Mouse (Mus musculus) MEL (cell line): Measurements from ENCODE around the gene Lrrc3c. TPM values are rescaled to one million over a fixed set of nuclear protein-coding genes. Genes with fewer than 3 reads are reported as not detected.

Source experiments
- DNase-seq: peaks from one replicate; pipeline ENCODE4 v3.0.0; 2011; ENCODE audit warnings: low read depth, low spot score
- H3K27ac ChIP-seq: 2 replicates; pipeline ENCODE4 v1.5.1; 2012; ENCODE audit warnings: low read depth, mild to moderate bottlenecking, control low read depth, low read length, moderate library complexity; ENCODE audit not compliant: control insufficient read depth
- H3K27me3 ChIP-seq, 2 experiments: fragments of 150-350 bp in 1 of 2; sonication (generic) in 1 of 2; 2 replicates each; pipeline ENCODE4 v1.6.1; 2012; ENCODE audit warnings: low read length in 2 of 2, mild to moderate bottlenecking in 2 of 2, improper control_type of control experiment in 1 of 2, moderate library complexity in 1 of 2; ENCODE audit not compliant: insufficient read depth in 2 of 2, control insufficient read depth in 1 of 2
- H3K36me3 ChIP-seq, 2 experiments: 2 replicates each; pipeline ENCODE4 v1.6.1; 2012 to 2014; ENCODE audit warnings: low read length in 2 of 2, improper control_type of control experiment in 1 of 2, inconsistent platforms in 1 of 2, mild to moderate bottlenecking in 1 of 2; ENCODE audit not compliant: insufficient read depth in 2 of 2, control insufficient read depth in 1 of 2
- H3K4me1 ChIP-seq, 2 experiments: fragments of 150-350 bp in 1 of 2; sonication (generic) in 1 of 2; 2 replicates each; pipeline ENCODE4 v1.6.1; 2012; ENCODE audit warnings: low read length in 2 of 2, improper control_type of control experiment in 1 of 2, mild to moderate bottlenecking in 1 of 2; ENCODE audit not compliant: insufficient read depth in 2 of 2, control insufficient read depth in 1 of 2
- H3K4me3 ChIP-seq, 2 experiments: fragments of 150-350 bp in 1 of 2; sonication (generic) in 1 of 2; 2 replicates each; pipeline ENCODE4 v1.5.1; 2012; ENCODE audit warnings: low read depth in 2 of 2, low read length in 2 of 2, mild to moderate bottlenecking in 2 of 2, moderate library complexity in 2 of 2, control low read depth in 1 of 2, improper control_type of control experiment in 1 of 2; ENCODE audit not compliant: control insufficient read depth in 1 of 2, insufficient read depth in 1 of 2
- H3K79me2 ChIP-seq: 2 replicates; pipeline ENCODE4 v1.6.1; 2012; ENCODE audit warnings: mild to moderate bottlenecking, low read length, moderate library complexity; ENCODE audit not compliant: control insufficient read depth, poor library complexity, insufficient read depth
- H3K9ac ChIP-seq: 2 replicates; pipeline ENCODE4 v1.6.1; 2012; ENCODE audit warnings: low read depth, mild to moderate bottlenecking, control low read depth, low read length, moderate library complexity; ENCODE audit not compliant: control insufficient read depth, poor library complexity, severe bottlenecking
- H3K9me3 ChIP-seq: fragments of 150-350 bp; sonication (generic); replicated peaks from 2 replicates; pipeline ENCODE4 v1.6.1; 2012; ENCODE audit warnings: mild to moderate bottlenecking, low read length, improper control_type of control experiment, moderate library complexity; ENCODE audit not compliant: insufficient read depth
- BHLHE40 ChIP-seq: IDR thresholded peaks from 2 replicates; pipeline ENCODE4 v1.6.1; 2012; ENCODE audit warnings: low read depth, mild to moderate bottlenecking, inconsistent platforms, low read length, improper control_type of control experiment, borderline replicate concordance
- CHD2 ChIP-seq: IDR thresholded peaks from 2 replicates; pipeline ENCODE4 v1.6.1; 2011; ENCODE audit warnings: low read length, improper control_type of control experiment
- CTCF ChIP-seq, 3 experiments: IDR thresholded peaks in 2 of 3; conservative IDR thresholded peaks in 1 of 3; 2 replicates each; pipeline ENCODE4 v1.5.1; 2011 to 2012; ENCODE audit warnings: low read length in 3 of 3, low read depth in 2 of 3, mild to moderate bottlenecking in 2 of 3, improper control_type of control experiment in 1 of 3, inconsistent platforms in 1 of 3, mixed read lengths in 1 of 3, moderate library complexity in 1 of 3; ENCODE audit not compliant: control insufficient read depth in 1 of 3, insufficient read depth in 1 of 3, poor library complexity in 1 of 3, severe bottlenecking in 1 of 3
- ELF1 ChIP-seq: IDR thresholded peaks from 2 replicates; pipeline ENCODE4 v1.6.1; 2014; ENCODE audit warnings: low read depth, mild to moderate bottlenecking, inconsistent platforms, low read length, improper control_type of control experiment, moderate library complexity
- ETS1 ChIP-seq: IDR thresholded peaks from 2 replicates; pipeline ENCODE4 v1.6.1; 2012; ENCODE audit warnings: low read depth, mild to moderate bottlenecking, inconsistent platforms, low read length, improper control_type of control experiment, moderate library complexity
- GABPA ChIP-seq: IDR thresholded peaks from 2 replicates; pipeline ENCODE4 v1.6.1; 2012; ENCODE audit warnings: low read depth, mild to moderate bottlenecking, inconsistent platforms, low read length, improper control_type of control experiment, moderate library complexity
- GATA1 ChIP-seq: IDR thresholded peaks from 2 replicates; pipeline ENCODE4 v1.6.1; 2011; ENCODE audit warnings: low read depth, low read length, improper control_type of control experiment
- HCFC1 ChIP-seq: IDR thresholded peaks from 2 replicates; pipeline ENCODE4 v1.6.1; 2012; ENCODE audit warnings: low read depth, mild to moderate bottlenecking, inconsistent platforms, low read length, improper control_type of control experiment, moderate library complexity
- JUND ChIP-seq: IDR thresholded peaks from 2 replicates; pipeline ENCODE4 v1.6.1; 2011; ENCODE audit warnings: low read depth, mild to moderate bottlenecking, improper control_type of control experiment, low read length
- MYB ChIP-seq: IDR thresholded peaks from 2 replicates; pipeline ENCODE4 v1.6.1; 2011; ENCODE audit warnings: mild to moderate bottlenecking, low read depth, low read length, improper control_type of control experiment
- MYC ChIP-seq: IDR thresholded peaks from 2 replicates; pipeline ENCODE4 v1.6.1; 2011; ENCODE audit warnings: low read depth, mild to moderate bottlenecking, low read length, improper control_type of control experiment, moderate library complexity
- NRF1 ChIP-seq: IDR thresholded peaks from 2 replicates; pipeline ENCODE4 v1.6.1; 2014; ENCODE audit warnings: low read depth, mild to moderate bottlenecking, inconsistent platforms, low read length, improper control_type of control experiment, moderate library complexity; ENCODE audit not compliant: poor library complexity, insufficient read depth, severe bottlenecking
- POLR2A ChIP-seq, 2 experiments: IDR thresholded peaks; 2 replicates each; pipeline ENCODE4 v1.6.1; 2011 to 2012; ENCODE audit warnings: low read length in 2 of 2, mild to moderate bottlenecking in 2 of 2, control low read depth in 1 of 2, improper control_type of control experiment in 1 of 2, low read depth in 1 of 2, moderate library complexity in 1 of 2; ENCODE audit not compliant: control insufficient read depth in 1 of 2, insufficient read depth in 1 of 2, poor library complexity in 1 of 2
- POLR2AphosphoS2 ChIP-seq: IDR thresholded peaks from 2 replicates; pipeline ENCODE4 v1.6.1; 2011; ENCODE audit warnings: low read length, improper control_type of control experiment
- POLR2AphosphoS5 ChIP-seq: IDR thresholded peaks from 2 replicates; pipeline ENCODE4 v1.6.1; 2012; ENCODE audit warnings: low read depth, borderline replicate concordance, mild to moderate bottlenecking, inconsistent platforms, low read length, moderate library complexity, mixed read lengths
- RAD21 ChIP-seq: IDR thresholded peaks from 2 replicates; pipeline ENCODE4 v1.6.1; 2011; ENCODE audit warnings: mild to moderate bottlenecking, low read depth, low read length, improper control_type of control experiment
- RCOR1 ChIP-seq: IDR thresholded peaks from 2 replicates; pipeline ENCODE4 v1.6.1; 2012; ENCODE audit warnings: low read depth, mild to moderate bottlenecking, inconsistent platforms, low read length, improper control_type of control experiment
- SMC3 ChIP-seq: IDR thresholded peaks from 2 replicates; pipeline ENCODE4 v1.6.1; 2011; ENCODE audit warnings: low read depth, low read length, improper control_type of control experiment
- TBP ChIP-seq: IDR thresholded peaks from 2 replicates; pipeline ENCODE4 v1.8.0; 2011; ENCODE audit warnings: low read depth, low read length, improper control_type of control experiment
- ZC3H11A ChIP-seq: IDR thresholded peaks from 2 replicates; pipeline ENCODE4 v1.6.1; 2012; ENCODE audit warnings: low read depth, mild to moderate bottlenecking, inconsistent platforms, low read length, improper control_type of control experiment
- ZKSCAN1 ChIP-seq: IDR thresholded peaks from 2 replicates; pipeline ENCODE4 v1.6.1; 2012; ENCODE audit warnings: low read depth, mild to moderate bottlenecking, inconsistent platforms, low read length, improper control_type of control experiment, moderate library complexity
- ZNF384 ChIP-seq: IDR thresholded peaks from 2 replicates; pipeline ENCODE4 v1.6.1; 2012; ENCODE audit warnings: low read depth, mild to moderate bottlenecking, inconsistent platforms, low read length, improper control_type of control experiment
- polyA plus RNA-seq, 2 experiments: library from polyadenylated mRNA; stranded (reverse) in 1 of 2; unstranded in 1 of 2; fragments of >175 nt in 1 of 2; fragments of >200 nt in 1 of 2; gene quantifications; 2 replicates each; pipeline versions ENCODE4 v1.2.1 to v1.2.4; 2012; ENCODE audit warnings: low replicate concordance in 2 of 2, low read depth in 1 of 2; ENCODE audit not compliant: insufficient read length in 2 of 2, insufficient read depth in 1 of 2, missing spikeins in 1 of 2
- total RNA-seq: library from RNA; depleted of rRNA; stranded (reverse); fragments of 300-350 nt; gene quantifications from 2 replicates; pipeline ENCODE4 v1.2.3, GENCODE M21; 2012

Lrrc3c gene
- total and polyA plus RNA-seq, 3 experiments, result not detected

GRCm38 (mm10) chr11:98563921-98564414 is 34.1 kb upstream of the Lrrc3c start (continued):
- TF ChIP-seq ZNF384 (no peak), RCOR1 (no peak)

GRCm38 (mm10) chr11:98568326-98568725 is 29.8 kb upstream of the Lrrc3c start:
- H3K27me3 ChIP-seq, result peaks cover 11 to 19% of the 10 kb centered on the region in 2 experiments
- TF ChIP-seq CHD2 (no peak), RAD21 (peak; percentile 40), CTCF (IDR thresholded peaks at IDR 0.05 in 2 of 3, conservative IDR thresholded peaks at IDR 0.05 in 1 of 3; ENCODE audit: control insufficient read depth in 1 of 3, insufficient read depth in 1 of 3, low read depth in 2 of 3, low read length in 3 of 3, poor library complexity in 1 of 3, severe bottlenecking in 1 of 3) (peak; percentile 55 to 67 (median 57)), SMC3 (peak; percentile 42)
- no peak overlapping the region for H3K9ac ChIP-seq
- DNase-seq, result peak; percentile 46
- no peaks in the 10 kb centered on the region for H3K4me1 ChIP-seq
- no peaks in the 10 kb centered on the region for H3K36me3 ChIP-seq
- H3K9me3 ChIP-seq, result no peaks in the 10 kb centered on the region
- no peak overlapping the region for H3K27ac ChIP-seq
- H3K79me2 ChIP-seq, result no peaks in the 10 kb centered on the region
- H3K4me3 ChIP-seq, result no peak overlapping the region

DNA sequence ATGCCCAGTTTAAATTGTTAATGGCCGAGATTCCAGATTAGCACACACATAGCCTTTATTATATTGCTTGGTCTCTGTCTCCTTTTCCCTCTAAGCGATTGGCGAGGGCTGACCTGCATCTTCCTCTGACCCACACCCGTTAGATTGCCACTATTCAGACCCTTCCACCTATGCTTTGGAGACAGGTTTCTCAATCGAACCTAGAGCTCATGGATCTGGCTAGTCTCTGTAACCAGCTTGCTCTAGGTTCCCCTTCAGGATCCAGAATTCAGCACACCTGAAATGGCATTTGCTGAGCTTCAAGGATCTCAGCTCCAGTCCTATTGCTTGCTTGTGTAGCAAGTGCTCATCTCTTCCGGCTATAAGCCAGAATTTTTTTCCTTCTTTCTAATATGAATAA is 28.6 kb upstream of the Lrrc3c start:
- H3K9me3 ChIP-seq, result no peaks in the 10 kb centered on the region
- no peak overlapping the region for H3K4me3 ChIP-seq
- no peak overlapping the region for H3K27ac ChIP-seq
- peaks cover 11 to 15% of the 10 kb centered on the region in 2 experiments for H3K27me3 ChIP-seq
- H3K79me2 ChIP-seq, result no peaks in the 10 kb centered on the region
- H3K9ac ChIP-seq, result no peak overlapping the region
- TF ChIP-seq RAD21 (no peak), NRF1 (no peak), BHLHE40 (no peak), TBP (no peak), MYB (no peak), ELF1 (no peak), POLR2A (IDR thresholded peaks at IDR 0.05; ENCODE audit: control insufficient read depth in 1 of 2, insufficient read depth in 1 of 2, low read depth in 1 of 2, low read length in 2 of 2, poor library complexity in 1 of 2) (no peak), POLR2AphosphoS2 (no peak), POLR2AphosphoS5 (no peak), ZKSCAN1 (no peak), ZC3H11A (no peak), HCFC1 (no peak), JUND (no peak), ZNF384 (no peak), SMC3 (no peak), GATA1 (no peak), MYC (no peak), ETS1 (no peak), GABPA (no peak)
- DNase-seq, result no peak
- no peaks in the 10 kb centered on the region for H3K36me3 ChIP-seq
- H3K4me1 ChIP-seq, result no peaks in the 10 kb centered on the region
